30 mouse cellular contexts compared by ENCODE assay signal in the genomic region with DNA sequence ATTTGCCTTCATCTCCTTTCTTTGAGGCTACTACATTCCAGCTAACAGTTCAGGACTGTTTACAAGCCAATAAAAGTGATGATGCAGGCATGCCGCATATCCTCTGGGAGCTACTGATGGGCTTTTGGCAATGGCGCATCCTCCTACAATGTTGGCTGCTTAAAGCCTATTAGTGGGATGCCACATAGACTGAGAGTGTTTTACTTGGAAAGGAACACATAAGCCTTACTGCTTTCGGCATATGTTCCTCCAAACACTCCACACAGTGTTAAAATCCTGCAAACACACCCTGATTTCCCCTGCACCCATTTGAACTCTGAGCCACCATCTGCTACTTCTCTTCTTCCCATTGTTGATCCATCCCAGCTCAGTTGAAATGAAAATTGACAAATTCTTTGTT.
DNase-seq lines count a peak whose midpoint lies in the region; ATAC-seq and TF ChIP-seq lines count a peak whose summit lies in the region.
"Had no signal": no experiment of that assay in that cellular context is flagged by ENCODE, and none has a peak within 500 bp of the region (broad histone marks: within the 10 kb centered on the region; RNA-seq: fewer than 3 reads in every experiment).

No protein-coding gene starts in this region.

- H3K4me3 ChIP-seq in forebrain, embryonic 14.5 days (ENCODE audit: low read depth, low read length), result no peak overlapping the region
- H3K4me3 ChIP-seq in forebrain, embryonic 10.5 days, result no peak overlapping the region
- H3K4me3 ChIP-seq: embryonic facial prominence, embryonic 13.5 days; hindbrain, embryonic 10.5 days; hindbrain, embryonic 15.5 days; kidney, embryonic 15.5 days; limb, embryonic 10.5 days; limb, embryonic 15.5 days; liver, embryonic 13.5 days; midbrain, embryonic 13.5 days; neural tube, embryonic 13.5 days; stomach, embryonic 15.5 days had no signal

- H3K9me3 ChIP-seq in forebrain, embryonic 14.5 days (replicated peaks; ENCODE audit: control insufficient read depth, low read length), result no peaks in the 10 kb centered on the region
- H3K9me3 ChIP-seq in forebrain, embryonic 10.5 days, result no peaks in the 10 kb centered on the region
- H3K9me3 ChIP-seq: embryonic facial prominence, embryonic 13.5 days; G1E; hindbrain, embryonic 10.5 days; hindbrain, embryonic 15.5 days; kidney, embryonic 15.5 days; limb, embryonic 10.5 days; limb, embryonic 15.5 days; liver, embryonic 13.5 days; midbrain, embryonic 13.5 days; neural tube, embryonic 13.5 days; stomach, embryonic 15.5 days had no signal

- H3K27me3 ChIP-seq in forebrain, embryonic 14.5 days (replicated peaks; ENCODE audit: control insufficient read depth, insufficient read depth, low read length), result no peaks in the 10 kb centered on the region
- peaks cover 33% of the 10 kb centered on the region for H3K27me3 ChIP-seq in forebrain, embryonic 10.5 days (ENCODE audit: poor library complexity, severe bottlenecking)
- H3K27me3 ChIP-seq: hindbrain, embryonic 15.5 days; limb, embryonic 15.5 days; liver, embryonic 13.5 days; midbrain, embryonic 13.5 days; neural tube, embryonic 13.5 days; stomach, embryonic 15.5 days had no signal

- ATAC-seq in forebrain, embryonic 14.5 days, result no peak; the same call in 1 of the 2 replicates
- ATAC-seq: forebrain, embryonic 16.5 days; inflammation-experienced regulatory T-cells, adult 6 months; lung, postnatal 0 days; midbrain, embryonic 13.5 days had no signal

- no peak for TF ChIP-seq CTCF in brain, embryonic 14.5 days (IDR thresholded peaks at IDR 0.05; ENCODE audit: borderline replicate concordance, extremely low read depth, insufficient read depth, insufficient read length)

- no peaks in the 10 kb centered on the region for H3K4me1 ChIP-seq in forebrain, embryonic 14.5 days (ENCODE audit: control insufficient read depth, insufficient read depth, low read length)
- no peaks in the 10 kb centered on the region for H3K4me1 ChIP-seq in forebrain, embryonic 10.5 days
- H3K4me1 ChIP-seq: embryonic facial prominence, embryonic 13.5 days; hindbrain, embryonic 10.5 days; hindbrain, embryonic 15.5 days; kidney, embryonic 15.5 days; limb, embryonic 10.5 days; limb, embryonic 15.5 days; liver, embryonic 13.5 days; midbrain, embryonic 13.5 days; neural tube, embryonic 13.5 days; stomach, embryonic 15.5 days had no signal

- peak; percentile 34 for DNase-seq in forebrain, embryonic 14.5 days (ENCODE audit: low spot score)
- no peak for DNase-seq in forebrain, embryonic 10.5 days (ENCODE audit: extremely low spot score, low spot score)
- peak; percentile 7 for DNase-seq in gastrocnemius, postnatal 25 days
- DNase-seq in gastrocnemius, adult 8-10 months (ENCODE audit: low spot score in 2 of 2), result no peak
- peak; percentile 2 to 30 for DNase-seq in layer of hippocampus, adult 18-20 months (ENCODE audit: low spot score in 2 of 2)
- DNase-seq in layer of hippocampus, adult 9-10 months (ENCODE audit: low spot score), result no peak
- peak; percentile 41 for DNase-seq in brain, embryonic 14.5 days (ENCODE audit: low read depth)
- DNase-seq in adrenal gland, postnatal 14 days, result no peak
- DNase-seq: adrenal gland, adult 8-10 months; cerebellum, adult 18-20 months; kidney, adult 11 months; kidney, postnatal 36 days; liver, embryonic 13.5 days; lung, adult 18-20 months; thymus, postnatal 25 days had no signal

- TF ChIP-seq POLR2A in brain, embryonic 14.5 days (IDR thresholded peaks at IDR 0.05; ENCODE audit: borderline replicate concordance, extremely low read depth, insufficient read depth, insufficient read length, poor library complexity, severe bottlenecking), result no peak

- 81% methylated on average over 3 of the region's 3 CpGs for WGBS in forebrain, embryonic 14.5 days
- WGBS in forebrain, embryonic 10.5 days, result 90% methylated on average over 3 of the region's 3 CpGs

- no peak overlapping the region for H3K4me2 ChIP-seq in forebrain, embryonic 14.5 days (ENCODE audit: low read length)
- H3K4me2 ChIP-seq: embryonic facial prominence, embryonic 13.5 days; heart, embryonic 11.5 days; hindbrain, embryonic 15.5 days; kidney, embryonic 15.5 days; limb, embryonic 15.5 days; liver, embryonic 13.5 days; midbrain, embryonic 13.5 days; neural tube, embryonic 13.5 days; stomach, embryonic 15.5 days had no signal

- no peaks in the 10 kb centered on the region for H3K36me3 ChIP-seq in forebrain, embryonic 14.5 days (ENCODE audit: control insufficient read depth, insufficient read depth, low read length)
- no peaks in the 10 kb centered on the region for H3K36me3 ChIP-seq in forebrain, embryonic 10.5 days (replicated peaks)
- H3K36me3 ChIP-seq: embryonic facial prominence, embryonic 13.5 days; G1E; hindbrain, embryonic 10.5 days; hindbrain, embryonic 15.5 days; kidney, embryonic 15.5 days; limb, embryonic 10.5 days; limb, embryonic 15.5 days; liver, embryonic 13.5 days; midbrain, embryonic 13.5 days; neural tube, embryonic 13.5 days; stomach, embryonic 15.5 days had no signal

- H3K9ac ChIP-seq in forebrain, embryonic 14.5 days (ENCODE audit: low read length), result no peak overlapping the region
- H3K9ac ChIP-seq: embryonic facial prominence, embryonic 13.5 days; hindbrain, embryonic 15.5 days; kidney, embryonic 15.5 days; limb, embryonic 15.5 days; liver, embryonic 13.5 days; midbrain, embryonic 13.5 days; neural tube, embryonic 13.5 days; stomach, embryonic 15.5 days had no signal

- H3K27ac ChIP-seq in forebrain, embryonic 14.5 days (ENCODE audit: low read depth, low read length), result no peak overlapping the region
- H3K27ac ChIP-seq in forebrain, embryonic 10.5 days, result no peak overlapping the region
- H3K27ac ChIP-seq: embryonic facial prominence, embryonic 13.5 days; hindbrain, embryonic 10.5 days; hindbrain, embryonic 15.5 days; kidney, embryonic 15.5 days; limb, embryonic 10.5 days; limb, embryonic 15.5 days; liver, embryonic 13.5 days; macrophage; midbrain, embryonic 13.5 days; neural tube, embryonic 13.5 days; stomach, embryonic 15.5 days had no signal

Comparison
In these comparisons a context has a peak if more than half of its experiments do, and no peak if none do; other contexts are left out.
1. DNase-seq: peak in forebrain, embryonic 14.5 days (single experiment), gastrocnemius, postnatal 25 days (single experiment), layer of hippocampus, adult 18-20 months (2 of 2) and brain, embryonic 14.5 days (single experiment); none in forebrain, embryonic 10.5 days (single experiment), gastrocnemius, adult 8-10 months (0 of 2), layer of hippocampus, adult 9-10 months (single experiment) and adrenal gland, postnatal 14 days (single experiment).